Mouse (Mus musculus) lung, postnatal 0 days (tissue): Measurements from ENCODE around the gene Rbfox1. TPM values are rescaled to one million over a fixed set of nuclear protein-coding genes. Genes with fewer than 3 reads are reported as not detected.
A peak's percentile ranks its signal among the peaks of the same experiment; 100 is the strongest.

Experiments
- ATAC-seq: fragments of 200-750 bp; cut with Nextera tagmentation; 2 replicates; pipeline ENCODE4 v1.8.0; 2017; ENCODE audit warnings: moderate library complexity
- DNase-seq: peaks from one replicate; pipeline ENCODE4 v3.0.0-alpha.2; 2016; ENCODE audit warnings: low spot score
- H3K27ac ChIP-seq: fragments of 300-500 bp; sonication (generic); 2 replicates; pipeline ENCODE4 v1.5.1; 2014; ENCODE audit warnings: antibody characterized with exemption, mild to moderate bottlenecking, low read length, mixed read lengths
- H3K27me3 ChIP-seq: fragments of 300-500 bp; sonication (generic); replicated peaks from 2 replicates; pipeline ENCODE4 v1.6.1; 2014; ENCODE audit warnings: low read length, mixed read lengths; ENCODE audit not compliant: insufficient read depth
- H3K36me3 ChIP-seq: fragments of 300-500 bp; sonication (generic); 2 replicates; pipeline ENCODE4 v1.6.1; 2014; ENCODE audit warnings: low read length, mixed read lengths; ENCODE audit not compliant: insufficient read depth
- H3K4me1 ChIP-seq: fragments of 300-500 bp; sonication (generic); 2 replicates; pipeline ENCODE4 v1.6.1; 2014; ENCODE audit warnings: antibody characterized with exemption, low read depth, low read length, mixed read lengths; ENCODE audit not compliant: insufficient read depth
- H3K4me2 ChIP-seq: fragments of 300-500 bp; sonication (generic); replicated peaks from 2 replicates; pipeline ENCODE4 v1.6.1; 2014; ENCODE audit warnings: low read depth, mild to moderate bottlenecking, low read length, moderate library complexity, mixed read lengths
- H3K4me3 ChIP-seq: fragments of 300-500 bp; sonication (generic); 2 replicates; pipeline ENCODE4 v1.5.1; 2014; ENCODE audit warnings: low read depth, low read length
- H3K9ac ChIP-seq: fragments of 300-500 bp; sonication (generic); replicated peaks from 2 replicates; pipeline ENCODE4 v1.6.1; 2014; ENCODE audit warnings: low read depth, mild to moderate bottlenecking
- H3K9me3 ChIP-seq: fragments of 300-500 bp; sonication (generic); 2 replicates; pipeline ENCODE4 v1.6.1; 2016; ENCODE audit warnings: low read length, mixed read lengths
- CTCF ChIP-seq: IDR thresholded peaks from 2 replicates; pipeline ENCODE4 v1.5.1; 2016; ENCODE audit warnings: antibody characterized with exemption, mild to moderate bottlenecking
- EP300 ChIP-seq: IDR thresholded peaks from 2 replicates; pipeline ENCODE4 v1.6.1; 2016; ENCODE audit warnings: antibody characterized with exemption, mild to moderate bottlenecking, control low read depth
- WGBS: fragments of 180-500 bp; shearing (Covaris S2); extraction: QIAGEN DNeasy Blood & Tissue Kit; methylation state at CpG from one replicate; pipeline ENCODE4 v1.1.7; 2014; 5-methylcytosine and 5-hydroxymethylcytosine counted together
- polyA plus RNA-seq: library from polyadenylated mRNA; unstranded; fragments of >200 nt; fragmentation: Nextera tagmentation; extraction: Ambion mirVana; gene quantifications from 2 replicates; pipeline ENCODE4 v1.2.1, GENCODE M21; 2015

Rbfox1 gene
- polyA plus RNA-seq, 1 experiment from 2014 or later = 0.25 TPM

GRCm38 (mm10) chr16:6079017-6079416 lies 193.9 kb downstream of the Rbfox1 start:
- Histone ChIP-seq H3K36me3 (no peaks in the 10 kb centered on the region), H3K27ac (no peak overlapping the region), H3K4me2 (no peak overlapping the region), H3K9me3 (no peaks in the 10 kb centered on the region), H3K4me1 (no peaks in the 10 kb centered on the region), H3K9ac (no peak overlapping the region), H3K27me3 (no peaks in the 10 kb centered on the region), H3K4me3 (no peak overlapping the region)
- WGBS = 89% methylated on average over 4 of the region's 4 CpGs
- ATAC-seq = no peak
- DNase-seq = no peak
- TF ChIP-seq CTCF (no peak), EP300 (no peak)

- H3K4me3 ChIP-seq = no peak overlapping the region
- no peak for ATAC-seq
- no peaks in the 10 kb centered on the region for H3K36me3 ChIP-seq
- no peak overlapping the region for H3K4me2 ChIP-seq
- H3K27me3 ChIP-seq = no peaks in the 10 kb centered on the region
- H3K4me1 ChIP-seq = no peaks in the 10 kb centered on the region
- no peak overlapping the region for H3K27ac ChIP-seq
- no peaks in the 10 kb centered on the region for H3K9me3 ChIP-seq
- WGBS = 75% methylated on average over 7 of the region's 7 CpGs
- no peak for TF ChIP-seq EP300
- TF ChIP-seq CTCF = no peak
- no peak overlapping the region for H3K9ac ChIP-seq
- no peak for DNase-seq
Observed at GRCm38 (mm10) chr16:6084701-6085365, 199.7 kb downstream of the Rbfox1 start.

- Histone ChIP-seq H3K4me2 (no peak overlapping the region), H3K27me3 (no peaks in the 10 kb centered on the region), H3K4me1 (no peaks in the 10 kb centered on the region), H3K4me3 (no peak overlapping the region), H3K9me3 (no peaks in the 10 kb centered on the region), H3K9ac (no peak overlapping the region), H3K36me3 (no peaks in the 10 kb centered on the region), H3K27ac (no peak overlapping the region)
- TF ChIP-seq EP300 = no peak
- TF ChIP-seq CTCF = no peak
- peak; percentile 7 for DNase-seq
- WGBS = 31% methylated on average over 3 of the region's 3 CpGs
- no peak for ATAC-seq
Observed at GRCm38 (mm10) chr16:6086200-6086599, 201.0 kb downstream of the Rbfox1 start.

- Histone ChIP-seq H3K4me1 (no peaks in the 10 kb centered on the region), H3K4me3 (no peak overlapping the region), H3K4me2 (no peak overlapping the region), H3K27ac (no peak overlapping the region), H3K9me3 (no peaks in the 10 kb centered on the region), H3K36me3 (no peaks in the 10 kb centered on the region), H3K9ac (no peak overlapping the region), H3K27me3 (no peaks in the 10 kb centered on the region)
- no peak for TF ChIP-seq EP300
- no peak for TF ChIP-seq CTCF
- DNase-seq (no peak), ATAC-seq (no peak)
- WGBS = 80% methylated on average over 3 of the region's 3 CpGs
Observed at GRCm38 (mm10) chr16:6091326-6092123, 206.4 kb downstream of the Rbfox1 start.

- no peak for ATAC-seq
Observed at GRCm38 (mm10) chr16:6095604-6096372, 210.6 kb downstream of the Rbfox1 start.

More at GRCm38 (mm10) chr16:6095604-6096372, 210.6 kb downstream of the Rbfox1 start:
- Histone ChIP-seq H3K27ac (no peak overlapping the region), H3K36me3 (no peaks in the 10 kb centered on the region), H3K9ac (no peak overlapping the region), H3K27me3 (no peaks in the 10 kb centered on the region), H3K4me1 (no peaks in the 10 kb centered on the region), H3K4me2 (no peak overlapping the region), H3K4me3 (no peak overlapping the region), H3K9me3 (no peaks in the 10 kb centered on the region)
- TF ChIP-seq EP300 (no peak), CTCF (no peak)
- 50% methylated on average over 2 of the region's 2 CpGs for WGBS
- no peak for DNase-seq
